Mouse (Mus musculus) stomach, postnatal 0 days (tissue): ENCODE measurements around the gene Slc35f6. TPM values are rescaled to one million over a fixed set of nuclear protein-coding genes. Genes with fewer than 3 reads are reported as not detected.

Source experiments
- ATAC-seq: fragments of 200-750 bp; cut with Nextera tagmentation; 2 replicates; pipeline ENCODE4 v1.8.0; 2017; ENCODE audit not compliant: low FRiP score, low TSS enrichment
- DNase-seq: peaks from one replicate; pipeline ENCODE4 v3.0.0-alpha.2; 2016; ENCODE audit warnings: low spot score
- H3K27ac ChIP-seq: fragments of 300-500 bp; sonication (generic); replicated peaks from 2 replicates; pipeline ENCODE4 v1.5.1; 2014; ENCODE audit warnings: mild to moderate bottlenecking, control low read depth
- H3K27me3 ChIP-seq: fragments of 300-500 bp; sonication (generic); 2 replicates; pipeline ENCODE4 v1.6.1; 2014; ENCODE audit warnings: low read length; ENCODE audit not compliant: control insufficient read depth, insufficient read depth
- H3K36me3 ChIP-seq: fragments of 300-500 bp; sonication (generic); 2 replicates; pipeline ENCODE4 v1.6.1; 2014; ENCODE audit warnings: low read length, mixed read lengths; ENCODE audit not compliant: control insufficient read depth, insufficient read depth
- H3K4me1 ChIP-seq: fragments of 300-500 bp; sonication (generic); replicated peaks from 2 replicates; pipeline ENCODE4 v1.6.1; 2014; ENCODE audit warnings: antibody characterized with exemption; ENCODE audit not compliant: control insufficient read depth, insufficient read depth
- H3K4me2 ChIP-seq: fragments of 300-500 bp; sonication (generic); replicated peaks from 2 replicates; pipeline ENCODE4 v1.6.1; 2014; ENCODE audit warnings: low read depth, mild to moderate bottlenecking, control low read depth, moderate library complexity
- H3K4me3 ChIP-seq: fragments of 300-500 bp; sonication (generic); 2 replicates; pipeline ENCODE4 v1.5.1; 2014; ENCODE audit warnings: low read depth, low read length, control low read depth
- H3K9ac ChIP-seq: fragments of 300-500 bp; sonication (generic); 2 replicates; pipeline ENCODE4 v1.6.1; 2014; ENCODE audit warnings: mild to moderate bottlenecking, low read length, control low read depth, mixed read lengths
- H3K9me3 ChIP-seq: fragments of 300-500 bp; sonication (generic); 2 replicates; pipeline ENCODE4 v1.6.1; 2016; ENCODE audit warnings: low read length; ENCODE audit not compliant: control insufficient read depth
- CTCF ChIP-seq: IDR thresholded peaks from 2 replicates; pipeline ENCODE4 v1.5.1; 2016; ENCODE audit warnings: antibody characterized with exemption, low read depth, mild to moderate bottlenecking, moderate library complexity
- EP300 ChIP-seq: optimal IDR thresholded peaks from 2 replicates; pipeline ENCODE3; 2016; ENCODE audit warnings: antibody characterized with exemption
- WGBS: fragments of 180-500 bp; shearing (Covaris S2); extraction: QIAGEN DNeasy Blood & Tissue Kit; methylation state at CpG from one replicate; pipeline ENCODE4 v1.1.7; 2014; 5-methylcytosine and 5-hydroxymethylcytosine counted together
- polyA plus RNA-seq: library from polyadenylated mRNA; unstranded; fragments of >200 nt; fragmentation: Nextera tagmentation; extraction: Ambion mirVana; gene quantifications from 2 replicates; pipeline ENCODE4 v1.2.1, GENCODE M21; 2015

Gene Slc35f6
- polyA plus RNA-seq, 1 experiment from 2014 or later, result 30.6 TPM

DNA sequence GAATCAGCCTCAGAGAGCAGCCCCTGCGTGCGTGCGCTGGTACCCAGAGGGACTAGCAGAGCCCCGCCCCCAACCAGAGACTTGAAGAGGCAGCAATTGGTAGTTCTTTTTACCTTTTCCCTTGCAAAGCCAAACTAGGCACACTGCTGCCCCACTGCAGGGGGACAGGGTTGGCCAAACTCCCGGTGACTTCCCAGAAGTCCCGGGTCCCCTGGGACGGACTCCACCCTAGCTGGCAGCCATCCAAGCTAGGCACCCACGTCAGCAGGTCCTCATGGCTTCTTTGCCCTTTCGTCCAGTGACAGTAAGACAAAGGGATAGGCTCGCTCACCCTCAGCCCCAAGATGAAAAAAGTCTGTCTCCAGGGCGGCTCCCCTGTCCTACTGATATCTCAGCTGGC, 29.9 kb upstream of the Slc35f6 start:
- Histone ChIP-seq H3K9ac (0 out of 2 replicates have a peak overlapping the region, but pooled peaks have one; percentile 2), H3K27me3 (no peaks in the 10 kb centered on the region), H3K4me1 (peaks cover 14% of the 10 kb centered on the region), H3K9me3 (no peaks in the 10 kb centered on the region), H3K27ac (peak overlapping the region; percentile 75), H3K4me2 (no peak overlapping the region), H3K4me3 (no peak overlapping the region), H3K36me3 (no peaks in the 10 kb centered on the region)
- TF ChIP-seq CTCF (no peak), EP300 (no peak)
- peak; percentile 86 for DNase-seq
- peak; percentile 30 for ATAC-seq
- 29% methylated on average over 11 of the region's 11 CpGs for WGBS

DNA sequence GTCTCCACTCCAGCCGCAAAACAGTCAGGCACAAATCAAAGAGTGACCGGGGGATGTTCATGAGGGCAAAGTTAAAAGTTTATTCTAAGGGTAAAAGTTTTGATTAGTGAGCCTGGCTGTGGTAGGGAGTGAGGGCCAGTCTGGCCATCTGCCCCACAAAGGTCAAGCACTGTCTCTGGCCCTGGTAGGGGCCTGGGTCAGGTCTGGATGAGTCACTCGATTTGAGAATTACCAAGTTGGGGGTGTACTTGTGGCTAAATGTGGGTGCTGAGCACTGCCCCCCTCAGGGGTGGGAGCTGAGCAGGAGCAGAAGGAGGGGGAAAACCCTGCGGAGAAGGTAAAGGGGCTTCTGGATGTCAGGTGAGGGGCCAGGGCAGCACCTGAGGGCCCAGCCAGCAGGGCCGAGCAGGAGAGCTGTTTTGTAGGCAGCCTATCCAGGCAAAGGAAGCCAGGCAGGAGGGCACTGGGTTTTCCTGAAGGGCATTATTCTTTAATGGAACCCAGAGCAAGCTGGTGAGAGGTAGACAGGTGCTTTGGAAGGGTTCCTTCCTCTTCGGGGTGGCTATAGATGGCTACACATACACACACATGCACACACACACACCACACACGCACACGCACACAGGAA, 29.2 kb upstream of the Slc35f6 start:
- Histone ChIP-seq H3K4me3 (no peak overlapping the region), H3K9ac (no peak overlapping the region), H3K36me3 (no peaks in the 10 kb centered on the region), H3K4me1 (peaks cover 14% of the 10 kb centered on the region), H3K27me3 (no peaks in the 10 kb centered on the region), H3K4me2 (no peak overlapping the region), H3K9me3 (no peaks in the 10 kb centered on the region), H3K27ac (peak overlapping the region; percentile 75)
- 75% methylated on average over 8 of the region's 8 CpGs for WGBS
- DNase-seq, result no peak
- TF ChIP-seq EP300, result no peak
- TF ChIP-seq CTCF, result no peak
- no peak for ATAC-seq

DNA sequence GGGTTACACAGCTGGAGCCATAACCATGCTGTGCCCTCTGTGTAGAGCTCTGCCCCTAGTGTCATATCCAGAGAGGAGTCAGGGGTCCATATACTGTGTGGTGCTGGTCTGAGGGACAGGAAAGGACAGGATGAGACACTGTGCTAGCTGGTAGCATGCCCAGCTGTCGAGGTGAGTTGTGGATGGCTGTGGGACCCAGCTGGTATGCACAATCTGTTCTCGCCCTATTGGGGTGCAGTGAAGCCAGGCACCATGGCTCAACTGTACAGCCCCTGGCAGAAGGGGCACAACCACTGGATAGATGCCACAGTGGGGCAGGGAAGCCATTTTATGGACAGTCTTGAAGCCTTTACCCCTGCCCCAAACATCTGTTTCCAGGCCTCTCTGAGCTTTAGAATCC, 28.5 kb upstream of the Slc35f6 start:
- Histone ChIP-seq H3K4me1 (peaks cover 9% of the 10 kb centered on the region), H3K4me2 (no peak overlapping the region), H3K9ac (no peak overlapping the region), H3K9me3 (no peaks in the 10 kb centered on the region), H3K27me3 (no peaks in the 10 kb centered on the region), H3K27ac (no peak overlapping the region), H3K36me3 (no peaks in the 10 kb centered on the region), H3K4me3 (no peak overlapping the region)
- WGBS, result 79% methylated on average over 2 of the region's 2 CpGs
- no peak for ATAC-seq
- no peak for TF ChIP-seq EP300
- TF ChIP-seq CTCF, result no peak
- no peak for DNase-seq

DNA sequence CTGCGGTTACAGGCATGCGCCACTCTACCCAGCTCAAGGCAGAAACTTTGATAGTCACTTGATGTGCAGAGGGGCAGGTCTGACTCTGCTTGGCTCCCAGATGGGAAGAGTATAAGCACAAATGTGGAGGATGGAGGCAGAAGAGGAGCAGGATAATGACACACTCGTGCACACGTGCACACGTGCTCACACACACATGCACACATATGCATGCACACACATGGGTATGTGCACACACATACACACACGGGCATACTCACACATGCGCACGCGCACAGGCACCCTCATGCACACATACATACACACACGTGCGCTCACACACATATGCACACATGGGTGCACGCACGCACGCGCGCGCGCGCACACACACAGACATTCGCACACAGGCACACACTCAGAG, 27.2 kb upstream of the Slc35f6 start:
- WGBS, result 97% methylated on average over 20 of the region's 20 CpGs
- no peak for DNase-seq
- Histone ChIP-seq H3K4me3 (no peak overlapping the region), H3K4me1 (peaks cover 4% of the 10 kb centered on the region), H3K27ac (no peak overlapping the region), H3K4me2 (no peak overlapping the region), H3K9me3 (no peaks in the 10 kb centered on the region), H3K36me3 (no peaks in the 10 kb centered on the region), H3K27me3 (no peaks in the 10 kb centered on the region), H3K9ac (no peak overlapping the region)
- ATAC-seq, result no peak
- TF ChIP-seq EP300, result no peak
- no peak for TF ChIP-seq CTCF

- TF ChIP-seq EP300, result no peak
- TF ChIP-seq CTCF, result no peak
- 93% methylated on average over 9 of the region's 9 CpGs for WGBS
- Histone ChIP-seq H3K27ac (no peak overlapping the region), H3K9me3 (no peaks in the 10 kb centered on the region), H3K4me3 (no peak overlapping the region), H3K4me2 (no peak overlapping the region), H3K9ac (no peak overlapping the region), H3K4me1 (peaks cover 4% of the 10 kb centered on the region), H3K27me3 (no peaks in the 10 kb centered on the region), H3K36me3 (no peaks in the 10 kb centered on the region)
- ATAC-seq (no peak), DNase-seq (no peak)
Observed at GRCm38 (mm10) chr5:30621211-30621790, 26.4 kb upstream of the Slc35f6 start.

DNA sequence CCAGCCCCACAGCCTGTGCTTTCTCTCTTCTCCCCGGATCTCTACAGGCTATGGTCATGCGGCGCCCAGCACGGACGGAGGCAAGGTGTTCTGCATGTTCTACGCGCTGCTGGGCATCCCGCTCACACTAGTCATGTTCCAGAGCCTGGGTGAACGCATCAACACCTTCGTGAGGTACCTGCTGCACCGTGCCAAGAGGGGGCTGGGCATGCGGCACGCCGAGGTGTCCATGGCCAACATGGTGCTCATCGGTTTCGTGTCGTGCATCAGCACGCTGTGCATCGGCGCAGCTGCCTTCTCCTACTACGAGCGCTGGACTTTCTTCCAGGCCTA, 25.9 kb upstream of the Slc35f6 start:
- TF ChIP-seq CTCF (no peak), EP300 (no peak)
- no peak for ATAC-seq
- peak overlapping the region; percentile 53; the same call in 1 of the 2 replicates for H3K4me2 ChIP-seq
- H3K27ac ChIP-seq, result no peak overlapping the region
- peaks cover 4% of the 10 kb centered on the region for H3K4me1 ChIP-seq
- H3K27me3 ChIP-seq, result no peaks in the 10 kb centered on the region
- no peaks in the 10 kb centered on the region for H3K9me3 ChIP-seq
- no peak overlapping the region for H3K9ac ChIP-seq
- H3K36me3 ChIP-seq, result no peaks in the 10 kb centered on the region
- WGBS, result 70% methylated on average over 22 of the region's 22 CpGs
- H3K4me3 ChIP-seq, result no peak overlapping the region
- DNase-seq, result no peak
